Mouse (Mus musculus) stomach, postnatal 0 days (tissue): ENCODE measurements around the gene Sec31a. TPM values are rescaled to one million over a fixed set of nuclear protein-coding genes. Genes with fewer than 3 reads are reported as not detected.

Experiments used
- ATAC-seq: fragments of 200-750 bp; cut with Nextera tagmentation; 2 replicates; pipeline ENCODE4 v1.8.0; 2017; ENCODE audit not compliant: low FRiP score, low TSS enrichment
- DNase-seq: peaks from one replicate; pipeline ENCODE4 v3.0.0-alpha.2; 2016; ENCODE audit warnings: low spot score
- H3K27ac ChIP-seq: fragments of 300-500 bp; sonication (generic); replicated peaks from 2 replicates; pipeline ENCODE4 v1.5.1; 2014; ENCODE audit warnings: mild to moderate bottlenecking, control low read depth
- H3K27me3 ChIP-seq: fragments of 300-500 bp; sonication (generic); 2 replicates; pipeline ENCODE4 v1.6.1; 2014; ENCODE audit warnings: low read length; ENCODE audit not compliant: control insufficient read depth, insufficient read depth
- H3K36me3 ChIP-seq: fragments of 300-500 bp; sonication (generic); 2 replicates; pipeline ENCODE4 v1.6.1; 2014; ENCODE audit warnings: low read length, mixed read lengths; ENCODE audit not compliant: control insufficient read depth, insufficient read depth
- H3K4me1 ChIP-seq: fragments of 300-500 bp; sonication (generic); replicated peaks from 2 replicates; pipeline ENCODE4 v1.6.1; 2014; ENCODE audit warnings: antibody characterized with exemption; ENCODE audit not compliant: control insufficient read depth, insufficient read depth
- H3K4me2 ChIP-seq: fragments of 300-500 bp; sonication (generic); replicated peaks from 2 replicates; pipeline ENCODE4 v1.6.1; 2014; ENCODE audit warnings: low read depth, mild to moderate bottlenecking, control low read depth, moderate library complexity
- H3K4me3 ChIP-seq: fragments of 300-500 bp; sonication (generic); 2 replicates; pipeline ENCODE4 v1.5.1; 2014; ENCODE audit warnings: low read depth, low read length, control low read depth
- H3K9ac ChIP-seq: fragments of 300-500 bp; sonication (generic); 2 replicates; pipeline ENCODE4 v1.6.1; 2014; ENCODE audit warnings: mild to moderate bottlenecking, low read length, control low read depth, mixed read lengths
- H3K9me3 ChIP-seq: fragments of 300-500 bp; sonication (generic); 2 replicates; pipeline ENCODE4 v1.6.1; 2016; ENCODE audit warnings: low read length; ENCODE audit not compliant: control insufficient read depth
- CTCF ChIP-seq: IDR thresholded peaks from 2 replicates; pipeline ENCODE4 v1.5.1; 2016; ENCODE audit warnings: antibody characterized with exemption, low read depth, mild to moderate bottlenecking, moderate library complexity
- EP300 ChIP-seq: optimal IDR thresholded peaks from 2 replicates; pipeline ENCODE3; 2016; ENCODE audit warnings: antibody characterized with exemption
- WGBS: fragments of 180-500 bp; shearing (Covaris S2); extraction: QIAGEN DNeasy Blood & Tissue Kit; methylation state at CpG from one replicate; pipeline ENCODE4 v1.1.7; 2014; 5-methylcytosine and 5-hydroxymethylcytosine counted together
- polyA plus RNA-seq: library from polyadenylated mRNA; unstranded; fragments of >200 nt; fragmentation: Nextera tagmentation; extraction: Ambion mirVana; gene quantifications from 2 replicates; pipeline ENCODE4 v1.2.1, GENCODE M21; 2015

Gene Sec31a
- polyA plus RNA-seq, 1 experiment from 2014 or later: 102 TPM

GRCm38 (mm10) chr5:100418077-100418476, 2.0 kb upstream of the Sec31a start:
- ATAC-seq: no peak
- TF ChIP-seq CTCF (no peak), EP300 (no peak)

GRCm38 (mm10) chr5:100414474-100415196, 1.4 kb downstream of the Sec31a start:
- ATAC-seq (no peak), DNase-seq (no peak)
- Histone ChIP-seq H3K9ac (peak overlapping the region; percentile 32), H3K27me3 (no peaks in the 10 kb centered on the region), H3K4me3 (peak overlapping the region; percentile 85), H3K27ac (no peak overlapping the region), H3K4me2 (peak overlapping the region; percentile 53), H3K36me3 (peaks cover 6% of the 10 kb centered on the region; the same call in 1 of the 2 replicates), H3K4me1 (no peaks in the 10 kb centered on the region; the same call in 1 of the 2 replicates), H3K9me3 (no peaks in the 10 kb centered on the region)
- no peak for TF ChIP-seq EP300
- TF ChIP-seq CTCF: no peak
- WGBS: 22% methylated on average over 11 of the region's 11 CpGs

More at GRCm38 (mm10) chr5:100418077-100418476, 2.0 kb upstream of the Sec31a start:
- WGBS: 84% methylated on average over 2 of the region's 2 CpGs
- Histone ChIP-seq H3K4me2 (no peak overlapping the region), H3K4me3 (no peak overlapping the region), H3K27me3 (no peaks in the 10 kb centered on the region), H3K4me1 (no peaks in the 10 kb centered on the region; the same call in 1 of the 2 replicates), H3K9ac (no peak overlapping the region), H3K9me3 (no peaks in the 10 kb centered on the region), H3K36me3 (peaks cover 14% of the 10 kb centered on the region), H3K27ac (no peak overlapping the region; the same call in 1 of the 2 replicates)
- no peak for DNase-seq

- TF ChIP-seq CTCF (no peak), EP300 (no peak)
- no peak overlapping the region for H3K4me3 ChIP-seq
Measured at GRCm38 (mm10) chr5:100412886-100413285, 3.1 kb downstream of the Sec31a start.

GRCm38 (mm10) chr5:100410281-100410680, 5.8 kb downstream of the Sec31a start:
- 88% methylated on average over 5 of the region's 5 CpGs for WGBS
- Histone ChIP-seq H3K9me3 (no peaks in the 10 kb centered on the region), H3K4me1 (no peaks in the 10 kb centered on the region; the same call in 1 of the 2 replicates), H3K9ac (no peak overlapping the region), H3K27me3 (no peaks in the 10 kb centered on the region), H3K27ac (no peak overlapping the region), H3K4me3 (no peak overlapping the region), H3K4me2 (no peak overlapping the region), H3K36me3 (0 out of 2 replicates have a peak, but pooled peaks cover 6% of the 10 kb centered on the region)
- no peak for ATAC-seq
- TF ChIP-seq EP300 (no peak), CTCF (no peak)
- no peak for DNase-seq

More at GRCm38 (mm10) chr5:100412886-100413285, 3.1 kb downstream of the Sec31a start:
- 33% methylated on average over 3 of the region's 3 CpGs for WGBS
- Histone ChIP-seq H3K4me2 (peak overlapping the region; percentile 35; the same call in 1 of the 2 replicates), H3K9me3 (no peaks in the 10 kb centered on the region), H3K4me1 (no peaks in the 10 kb centered on the region; the same call in 1 of the 2 replicates), H3K27ac (no peak overlapping the region), H3K9ac (no peak overlapping the region), H3K27me3 (no peaks in the 10 kb centered on the region), H3K36me3 (no peaks in the 10 kb centered on the region)
- ATAC-seq (no peak), DNase-seq (no peak)

- H3K4me2 ChIP-seq: no peak overlapping the region
- H3K4me3 ChIP-seq: no peak overlapping the region
- no peaks in the 10 kb centered on the region for H3K27me3 ChIP-seq
- 67% methylated on average over 5 of the region's 5 CpGs for WGBS
- no peak overlapping the region for H3K9ac ChIP-seq
- DNase-seq (no peak), ATAC-seq (no peak)
- peaks cover 16% of the 10 kb centered on the region; the same call in 1 of the 2 replicates for H3K36me3 ChIP-seq
- no peaks in the 10 kb centered on the region for H3K4me1 ChIP-seq
- TF ChIP-seq CTCF (no peak), EP300 (no peak)
- no peaks in the 10 kb centered on the region for H3K9me3 ChIP-seq
- H3K27ac ChIP-seq: no peak overlapping the region
Measured at GRCm38 (mm10) chr5:100408485-100408884, 7.5 kb downstream of the Sec31a start.

- Histone ChIP-seq H3K27me3 (no peaks in the 10 kb centered on the region), H3K9ac (no peak overlapping the region), H3K27ac (no peak overlapping the region), H3K36me3 (peaks cover 36% of the 10 kb centered on the region), H3K9me3 (no peaks in the 10 kb centered on the region), H3K4me3 (no peak overlapping the region), H3K4me2 (no peak overlapping the region), H3K4me1 (no peaks in the 10 kb centered on the region)
- ATAC-seq (no peak), DNase-seq (no peak)
- TF ChIP-seq EP300 (no peak), CTCF (no peak)
- 92% methylated on average over 3 of the region's 3 CpGs for WGBS
Measured at GRCm38 (mm10) chr5:100396753-100397152, 19.3 kb downstream of the Sec31a start.
